Mouse (Mus musculus) E14TG2a.4 (cell line): Measurements from ENCODE around the gene Teddm1b.

Source experiments
- H3K27me3 ChIP-seq: 2 replicates; pipeline ENCODE4 v1.6.1; 2014; ENCODE audit warnings: low read length, control low read depth; ENCODE audit not compliant: insufficient read depth
- H3K36me3 ChIP-seq: 2 replicates; pipeline ENCODE4 v1.6.1; 2014; ENCODE audit warnings: low read length, control low read depth; ENCODE audit not compliant: insufficient read depth
- H3K4me1 ChIP-seq: replicated peaks from 2 replicates; pipeline ENCODE4 v1.6.1; 2014; ENCODE audit warnings: low read depth, low read length, control low read depth
- H3K4me3 ChIP-seq: replicated peaks from 2 replicates; pipeline ENCODE4 v1.5.1; 2014; ENCODE audit warnings: mild to moderate bottlenecking, low read length
- H3K9me3 ChIP-seq: 2 replicates; pipeline ENCODE4 v1.6.1; 2014; ENCODE audit warnings: low read length, control low read depth
- CTCF ChIP-seq: conservative IDR thresholded peaks from 2 replicates; pipeline ENCODE4 v1.5.1; 2014; ENCODE audit warnings: low read length
- NANOG ChIP-seq: IDR thresholded peaks from 2 replicates; pipeline ENCODE4 v1.6.1; 2014; ENCODE audit warnings: borderline replicate concordance, low read length, mixed read lengths
- POU5F1 ChIP-seq: IDR thresholded peaks from 2 replicates; pipeline ENCODE4 v1.6.1; 2014; ENCODE audit warnings: low read length, borderline replicate concordance

Gene Teddm1b

DNA sequence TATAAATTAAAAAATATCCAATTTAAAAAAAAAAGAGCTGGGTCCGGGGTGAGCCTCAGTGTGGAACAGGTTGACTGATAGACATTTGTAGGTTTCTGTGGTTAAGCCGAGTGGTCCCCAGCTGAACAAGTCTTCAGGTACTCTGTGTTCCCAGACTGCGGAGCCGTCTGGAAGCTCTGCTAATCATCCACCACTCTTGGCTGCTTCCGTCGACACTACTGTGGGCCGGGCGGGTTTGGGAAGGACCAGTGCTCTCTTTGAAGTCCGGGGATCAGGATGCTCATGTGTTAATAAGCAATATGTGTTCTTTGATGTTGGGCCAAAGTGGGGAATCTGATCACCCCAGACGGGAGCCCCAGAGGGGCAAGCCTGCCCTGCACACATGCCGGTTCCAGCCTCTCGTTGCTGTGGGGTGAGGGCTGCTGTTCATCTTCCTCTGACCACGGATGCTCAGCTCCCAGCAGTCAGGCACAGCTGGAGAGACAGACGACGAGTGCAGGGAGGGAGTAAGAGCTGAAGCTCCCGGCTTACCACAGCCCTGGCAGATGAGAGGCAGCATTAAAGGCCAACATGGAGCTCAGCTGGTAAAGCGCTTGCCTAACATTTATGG is 12.0 kb downstream of the Teddm1b start:
- Histone ChIP-seq H3K4me1 (peaks cover 20% of the 10 kb centered on the region), H3K9me3 (peaks cover 3% of the 10 kb centered on the region; the same call in 1 of the 2 replicates), H3K36me3 (no peaks in the 10 kb centered on the region), H3K27me3 (peaks cover 9% of the 10 kb centered on the region; the same call in 1 of the 2 replicates), H3K4me3 (peak overlapping the region; percentile 13; the same call in 1 of the 2 replicates)
- TF ChIP-seq CTCF (no peak), POU5F1 (no peak), NANOG (no peak)

DNA sequence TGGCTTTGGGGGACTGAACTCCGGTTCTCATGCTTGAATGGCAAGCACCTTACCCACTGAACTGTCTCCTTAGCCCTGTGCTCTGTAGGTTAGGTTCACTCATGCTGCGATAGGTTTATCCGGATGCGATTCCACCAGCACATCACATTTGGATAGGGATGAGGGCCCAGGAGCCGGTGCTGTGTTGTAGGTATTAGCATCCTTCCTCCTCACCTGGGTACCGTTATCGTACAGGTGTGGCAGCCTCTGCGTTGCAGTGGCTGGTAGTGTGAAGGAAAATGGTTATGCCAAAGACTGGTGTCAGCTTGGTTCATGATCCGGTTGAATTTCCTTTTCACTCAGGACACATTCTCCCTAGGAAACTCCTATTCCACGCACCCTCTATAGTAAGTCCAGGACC is 16.0 kb downstream of the Teddm1b start:
- peaks cover 6% of the 10 kb centered on the region for H3K9me3 ChIP-seq
- H3K4me1 ChIP-seq = peaks cover 18% of the 10 kb centered on the region
- TF ChIP-seq NANOG (no peak), POU5F1 (no peak), CTCF (no peak)
- H3K36me3 ChIP-seq = no peaks in the 10 kb centered on the region
- H3K4me3 ChIP-seq = no peak overlapping the region
- H3K27me3 ChIP-seq = peaks cover 9% of the 10 kb centered on the region; the same call in 1 of the 2 replicates

DNA sequence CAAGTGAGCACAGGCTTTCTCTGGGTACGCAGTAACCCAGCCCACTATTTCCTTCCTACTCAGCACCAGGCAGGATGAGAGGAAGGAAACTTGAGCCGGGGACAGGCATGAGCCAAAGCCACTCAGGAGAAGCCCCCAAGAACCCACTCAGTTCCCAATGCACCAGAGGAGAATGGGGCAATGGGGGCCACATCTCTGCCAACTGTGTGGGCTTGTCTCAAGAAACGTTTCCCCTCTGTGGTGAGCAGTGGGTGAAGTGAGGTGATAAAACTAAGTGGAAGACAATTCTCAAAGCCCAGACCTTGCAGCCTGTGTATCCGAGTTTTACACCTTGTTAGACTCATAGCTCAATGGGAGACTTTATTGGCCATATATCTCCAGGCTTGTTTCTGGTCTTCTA is 17.3 kb downstream of the Teddm1b start, which contains the start of gene Teddm1a:
Teddm1a (plus strand) TSS at position 301 of the 400 bp plus-strand sequence.
- H3K4me1 ChIP-seq = peaks cover 14% of the 10 kb centered on the region
- H3K27me3 ChIP-seq = peaks cover 9% of the 10 kb centered on the region; the same call in 1 of the 2 replicates
- no peaks in the 10 kb centered on the region for H3K36me3 ChIP-seq
- TF ChIP-seq POU5F1 = no peak
- no peak within 1 kb of the TSS for H3K4me3 ChIP-seq
- H3K9me3 ChIP-seq = peaks cover 6% of the 10 kb centered on the region

DNA sequence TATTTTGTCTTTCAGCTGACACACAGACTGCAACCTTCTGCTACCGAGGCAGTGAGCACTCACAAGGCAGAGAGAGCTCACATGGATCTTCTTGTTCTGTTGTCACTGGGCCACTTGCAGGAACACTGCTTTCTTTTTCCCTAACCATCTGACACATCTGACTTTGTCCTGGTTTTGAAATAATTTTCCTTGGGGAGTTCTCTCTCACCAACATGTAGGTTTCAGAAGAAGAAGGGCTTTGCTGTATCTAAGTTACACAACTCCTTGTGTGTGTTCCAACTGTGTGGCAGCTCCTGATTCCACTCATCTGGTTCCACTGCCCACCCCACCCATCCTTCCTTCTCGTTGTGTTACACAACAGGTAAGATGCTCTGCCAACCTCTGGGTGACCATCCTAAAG is 19.6 kb downstream of the Teddm1b start:
- no peak for TF ChIP-seq POU5F1
- no peak for TF ChIP-seq CTCF
- TF ChIP-seq NANOG = no peak
- H3K36me3 ChIP-seq = no peaks in the 10 kb centered on the region

DNA sequence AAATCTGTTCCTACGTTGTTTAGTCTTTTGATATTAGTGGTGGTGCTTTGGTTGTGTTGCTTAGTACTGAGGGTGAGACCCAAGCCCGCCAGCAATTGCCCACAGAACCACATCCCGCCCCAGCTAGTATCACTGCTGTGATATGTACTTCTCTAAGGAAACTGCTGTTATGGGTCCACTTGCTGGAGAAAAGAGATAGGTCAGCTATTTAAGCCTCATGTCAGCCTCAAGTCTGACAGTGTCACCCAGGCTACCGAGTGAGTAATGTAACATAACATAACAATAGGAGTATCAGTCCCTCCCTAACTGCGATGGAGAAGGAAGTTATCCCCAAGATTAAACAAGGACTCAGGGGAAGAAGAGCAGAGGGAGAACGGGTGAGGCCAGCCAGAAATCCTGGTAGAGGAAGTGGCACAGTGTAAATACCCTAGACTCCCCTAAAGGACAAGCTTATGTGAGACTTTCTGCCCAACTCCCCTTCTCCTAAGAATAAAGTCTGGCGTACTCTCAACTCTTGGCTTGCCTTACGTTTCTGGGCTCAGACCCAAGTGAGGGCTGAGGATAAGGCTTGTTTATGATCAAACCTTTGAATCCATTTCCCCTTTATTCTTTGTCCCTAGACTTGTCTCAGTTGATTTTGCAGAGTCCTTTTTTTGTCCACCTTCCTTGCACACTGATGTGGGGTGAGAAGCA is 20.2 kb downstream of the Teddm1b start:
- H3K4me3 ChIP-seq = no peak overlapping the region
- peaks cover 37% of the 10 kb centered on the region for H3K4me1 ChIP-seq
- H3K27me3 ChIP-seq = peaks cover 9% of the 10 kb centered on the region; the same call in 1 of the 2 replicates
- no peaks in the 10 kb centered on the region for H3K36me3 ChIP-seq
- TF ChIP-seq POU5F1 (no peak), CTCF (no peak), NANOG (no peak)
- peaks cover 6% of the 10 kb centered on the region for H3K9me3 ChIP-seq

More for the DNA sequence above, 19.6 kb downstream of the Teddm1b start:
- peaks cover 33% of the 10 kb centered on the region for H3K4me1 ChIP-seq
- no peak overlapping the region for H3K4me3 ChIP-seq
- H3K9me3 ChIP-seq = peaks cover 6% of the 10 kb centered on the region
- peaks cover 9% of the 10 kb centered on the region; the same call in 1 of the 2 replicates for H3K27me3 ChIP-seq

DNA sequence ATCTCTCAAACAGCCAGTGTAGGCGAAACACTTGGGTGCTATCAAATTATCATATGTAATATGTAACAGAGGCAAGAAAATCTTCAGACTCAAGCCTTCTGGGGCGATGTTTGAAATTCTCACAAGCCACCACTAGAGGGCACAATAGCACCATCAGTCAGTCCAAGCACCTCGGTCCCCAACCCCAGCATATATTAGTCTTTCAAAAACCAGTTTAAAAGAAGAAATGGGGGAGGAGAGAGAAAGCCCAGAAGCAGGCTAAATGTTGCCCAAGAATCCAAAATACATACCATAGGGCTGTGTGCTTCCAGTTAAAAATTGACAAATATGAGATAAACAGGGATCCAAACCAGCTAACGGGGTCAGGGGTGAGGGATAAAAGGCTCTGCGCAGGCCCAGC is 20.8 kb downstream of the Teddm1b start:
- TF ChIP-seq CTCF (peak; percentile 59), NANOG (no peak)
- H3K9me3 ChIP-seq = peaks cover 6% of the 10 kb centered on the region
- no peak overlapping the region for H3K4me3 ChIP-seq
- H3K27me3 ChIP-seq = peaks cover 8% of the 10 kb centered on the region; the same call in 1 of the 2 replicates
- no peaks in the 10 kb centered on the region for H3K36me3 ChIP-seq
- peaks cover 37% of the 10 kb centered on the region for H3K4me1 ChIP-seq

DNA sequence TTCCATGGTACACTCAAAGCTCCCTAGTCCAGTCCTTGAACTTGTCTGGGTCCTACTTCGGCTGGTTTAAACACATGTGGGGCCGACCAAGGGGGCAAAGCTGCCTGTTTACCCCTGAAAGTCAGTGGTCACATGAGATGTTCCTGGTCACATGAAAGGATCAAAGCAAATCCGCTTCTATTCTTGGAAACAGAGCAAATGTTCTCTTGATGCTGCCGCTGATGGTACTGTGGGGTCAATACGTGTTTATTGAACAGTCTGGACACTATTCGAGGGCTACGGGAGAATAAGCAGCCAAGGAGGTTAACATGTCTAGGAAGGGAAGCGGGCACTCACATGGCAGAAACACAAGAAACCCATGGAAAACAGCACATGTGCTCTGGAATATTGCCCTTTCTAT is 23.1 kb downstream of the Teddm1b start:
- TF ChIP-seq CTCF (no peak), POU5F1 (no peak), NANOG (no peak)
- Histone ChIP-seq H3K27me3 (no peaks in the 10 kb centered on the region), H3K4me1 (peaks cover 48% of the 10 kb centered on the region)

DNA sequence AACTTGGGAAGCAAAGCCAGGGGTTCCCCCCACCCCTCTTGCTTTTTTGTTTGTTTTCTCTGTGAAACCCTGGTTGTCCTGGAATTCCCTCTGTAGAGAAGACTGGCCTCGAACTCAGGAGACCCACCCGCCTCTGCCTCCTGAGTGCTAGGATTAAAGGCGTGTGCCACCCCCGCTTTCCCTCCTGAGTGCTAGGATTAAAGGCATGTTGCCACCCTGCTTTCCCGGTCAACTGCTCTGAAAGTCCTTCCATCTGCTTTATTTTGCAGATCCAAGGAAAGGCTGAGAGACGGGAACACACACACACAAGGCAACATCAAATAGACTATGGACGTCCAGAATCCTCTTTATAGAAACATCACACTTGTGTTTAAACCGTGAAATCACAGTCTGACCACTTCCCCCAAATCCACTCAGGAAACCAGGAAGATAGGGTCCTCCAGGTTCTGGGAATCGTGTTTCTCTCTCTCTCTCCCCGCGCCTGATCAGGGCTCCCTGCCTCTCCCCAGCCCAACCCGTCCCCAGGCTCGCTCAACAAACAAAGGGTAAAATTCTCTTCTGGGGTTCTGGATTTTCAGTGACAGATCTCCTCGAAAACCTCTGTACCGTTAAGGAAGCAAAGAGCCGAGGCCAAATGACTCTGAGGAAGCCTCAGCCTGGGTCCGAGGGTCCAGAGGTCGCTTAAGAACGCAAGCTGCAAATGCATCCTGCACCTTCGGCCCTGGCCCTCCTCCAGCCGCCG is 25.0 kb downstream of the Teddm1b start:
- TF ChIP-seq NANOG = no peak
- no peak for TF ChIP-seq POU5F1
- no peak for TF ChIP-seq CTCF
- Histone ChIP-seq H3K9me3 (no peaks in the 10 kb centered on the region), H3K4me1 (peaks cover 68% of the 10 kb centered on the region), H3K27me3 (no peaks in the 10 kb centered on the region), H3K36me3 (peaks cover 19% of the 10 kb centered on the region), H3K4me3 (peak overlapping the region; percentile 91)

More for the DNA sequence above, 23.1 kb downstream of the Teddm1b start:
- Histone ChIP-seq H3K9me3 (peaks cover 6% of the 10 kb centered on the region), H3K4me3 (no peak overlapping the region), H3K36me3 (no peaks in the 10 kb centered on the region; the same call in 1 of the 2 replicates)
